Mouse (Mus musculus) sigmoid colon, adult 10 weeks (tissue): ENCODE data around the gene Vmn1r157. TPM values are rescaled to one million over a fixed set of nuclear protein-coding genes. Genes with fewer than 3 reads are reported as not detected.

ENCODE experiments used
- polyA plus RNA-seq: library from polyadenylated mRNA; stranded (reverse); fragments of 350-450 nt; fragmentation: Illumina TruSeq; extraction: RNeasy Lipid Tissue Mini Kit (QIAGEN cat#74804); gene quantifications from one replicate; pipeline ENCODE4 v1.2.3, GENCODE M21; 2014; ENCODE audit warnings: low read depth, low replicate concordance

The Vmn1r157 gene
- polyA plus RNA-seq = not detected

GRCm38 (mm10) chr7:22761397-22761796, at the start of gene Vmn1r157:
Gene Vmn1r157, plus strand, starts transcription at chr7:22761697.

GRCm38 (mm10) chr7:22719610-22720009, 41.9 kb upstream of the Vmn1r157 start, which contains the start of gene Gm4567:
Gene Gm4567, minus strand, starts transcription at chr7:22719710.

GRCm38 (mm10) chr7:22790682-22791081, 29.2 kb downstream of the Vmn1r157 start, which contains the start of gene Vmn1r158:
Gene Vmn1r158, minus strand, starts transcription at chr7:22790782.

Other genes with a start within 250 kb of the Vmn1r157 start
- gene Vmn1r152, start 238.7 kb upstream of the Vmn1r157 start, polyA plus RNA-seq = not detected
- gene Gm8677, start 226.8 kb upstream of the Vmn1r157 start, polyA plus RNA-seq = not detected
- gene Gm4201, start 196.4 kb upstream of the Vmn1r157 start, polyA plus RNA-seq = not detected
- not detected for gene Gm4565, start 173.6 kb upstream of the Vmn1r157 start, polyA plus RNA-seq
- not detected for gene Vmn1r155, start 103.7 kb upstream of the Vmn1r157 start, polyA plus RNA-seq
- gene Gm8693, start 69.4 kb upstream of the Vmn1r157 start, polyA plus RNA-seq = not detected
- not detected for gene Gm4567, start 42.0 kb upstream of the Vmn1r157 start, polyA plus RNA-seq
- gene Vmn1r158, start 29.1 kb downstream of the Vmn1r157 start, polyA plus RNA-seq = not detected
- gene Vmn1r159, start 81.9 kb downstream of the Vmn1r157 start, polyA plus RNA-seq = not detected
- not detected for gene Vmn1r160, start 109.5 kb downstream of the Vmn1r157 start, polyA plus RNA-seq
- not detected for gene Gm4214, start 223.0 kb downstream of the Vmn1r157 start, polyA plus RNA-seq